Mouse (Mus musculus) midbrain, postnatal 0 days (tissue): ENCODE measurements around the gene Galnt16. TPM values are rescaled to one million over a fixed set of nuclear protein-coding genes. Genes with fewer than 3 reads are reported as not detected.
A peak's percentile ranks its signal among the peaks of the same experiment; 100 is the strongest.

ENCODE experiments used
- ATAC-seq: fragments of 200-750 bp; cut with Nextera tagmentation; 2 replicates; pipeline ENCODE4 v1.8.0; 2017; ENCODE audit warnings: moderate number of reproducible peaks, mild to moderate bottlenecking, moderate TSS enrichment, moderate library complexity; ENCODE audit not compliant: low FRiP score
- DNase-seq: peaks from one replicate; pipeline ENCODE4 v3.0.0-alpha.2; 2015; ENCODE audit warnings: low spot score
- H3K27ac ChIP-seq: fragments of 300-500 bp; sonication (generic); 2 replicates; pipeline ENCODE4 v1.5.1; 2014; ENCODE audit warnings: low read depth, mild to moderate bottlenecking, low read length, mixed read lengths
- H3K27me3 ChIP-seq: fragments of 300-500 bp; sonication (generic); 2 replicates; pipeline ENCODE4 v1.6.1; 2014; ENCODE audit warnings: low read length, control low read depth, mixed read lengths; ENCODE audit not compliant: insufficient read depth
- H3K36me3 ChIP-seq: fragments of 300-500 bp; sonication (generic); 2 replicates; pipeline ENCODE4 v1.6.1; 2014; ENCODE audit warnings: low read length, control low read depth, mixed read lengths; ENCODE audit not compliant: insufficient read depth
- H3K4me1 ChIP-seq: fragments of 300-500 bp; sonication (generic); 2 replicates; pipeline ENCODE4 v1.6.1; 2014; ENCODE audit warnings: mild to moderate bottlenecking, control low read depth, antibody characterized with exemption, low read length, mixed read lengths; ENCODE audit not compliant: insufficient read depth
- H3K4me2 ChIP-seq: fragments of 300-500 bp; sonication (generic); 2 replicates; pipeline ENCODE4 v1.6.1; 2014; ENCODE audit warnings: low read depth, mild to moderate bottlenecking, low read length, mixed read lengths; ENCODE audit not compliant: poor library complexity, severe bottlenecking
- H3K4me3 ChIP-seq: fragments of 300-500 bp; sonication (generic); 2 replicates; pipeline ENCODE4 v1.5.1; 2014; ENCODE audit warnings: low read depth, mild to moderate bottlenecking, low read length, moderate library complexity
- H3K9ac ChIP-seq: fragments of 300-500 bp; sonication (generic); replicated peaks from 2 replicates; pipeline ENCODE4 v1.6.1; 2014; ENCODE audit warnings: mild to moderate bottlenecking, low read length, moderate library complexity, mixed read lengths; ENCODE audit not compliant: poor library complexity, severe bottlenecking
- H3K9me3 ChIP-seq: fragments of 300-500 bp; sonication (generic); 2 replicates; pipeline ENCODE4 v1.6.1; 2016; ENCODE audit warnings: low read length, control low read depth
- CTCF ChIP-seq: IDR thresholded peaks from 2 replicates; pipeline ENCODE4 v1.5.1; 2016; ENCODE audit warnings: antibody characterized with exemption, mild to moderate bottlenecking
- WGBS: fragments of 180-500 bp; shearing (Covaris S2); extraction: QIAGEN DNeasy Blood & Tissue Kit; methylation state at CpG from one replicate; pipeline ENCODE4 v1.1.7; 2014; 5-methylcytosine and 5-hydroxymethylcytosine counted together
- polyA plus RNA-seq: library from polyadenylated mRNA; unstranded; fragments of >200 nt; fragmentation: Nextera tagmentation; extraction: Ambion mirVana; gene quantifications from 2 replicates; pipeline ENCODE4 v1.2.1, GENCODE M21; 2015
- total RNA-seq: library from RNA; depleted of rRNA; stranded (reverse); fragments of >200 nt; gene quantifications from 2 replicates; pipeline ENCODE4 v1.2.3, GENCODE M21; 2014

Galnt16 gene
- total and polyA plus RNA-seq, 2 experiments from 2014 or later = 41.1 to 83.0 TPM

DNA sequence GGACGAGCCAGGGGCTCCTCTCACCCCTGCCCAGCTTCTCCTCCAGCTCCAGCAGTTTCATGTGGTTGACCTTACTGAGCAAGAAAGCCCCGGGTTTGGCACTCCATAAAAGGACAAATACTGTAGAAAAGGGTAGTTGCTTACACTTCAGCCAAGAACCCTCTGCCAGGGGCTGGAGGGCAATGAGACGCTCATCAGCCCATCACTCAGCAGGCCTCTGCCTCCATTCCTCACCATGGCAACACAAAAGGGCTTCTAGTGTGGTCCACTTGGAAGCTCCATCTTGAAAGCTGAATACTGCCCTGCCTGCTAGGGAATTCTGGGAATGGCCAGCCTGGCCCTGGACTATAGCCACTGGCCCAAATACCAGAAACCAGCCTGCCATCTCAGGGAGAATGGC lies 49.3 kb downstream of the Galnt16 start:
- Histone ChIP-seq H3K4me1 (peaks cover 4% of the 10 kb centered on the region; the same call in 1 of the 2 replicates), H3K36me3 (no peaks in the 10 kb centered on the region), H3K4me3 (no peak overlapping the region), H3K27me3 (no peaks in the 10 kb centered on the region), H3K27ac (peak overlapping the region; percentile 38; the same call in 1 of the 2 replicates), H3K9me3 (no peaks in the 10 kb centered on the region), H3K9ac (no peak overlapping the region), H3K4me2 (no peak overlapping the region)
- 42% methylated on average over 3 of the region's 3 CpGs for WGBS
- DNase-seq = peak; percentile 88
- TF ChIP-seq CTCF = no peak
- peak; percentile 69 for ATAC-seq

DNA sequence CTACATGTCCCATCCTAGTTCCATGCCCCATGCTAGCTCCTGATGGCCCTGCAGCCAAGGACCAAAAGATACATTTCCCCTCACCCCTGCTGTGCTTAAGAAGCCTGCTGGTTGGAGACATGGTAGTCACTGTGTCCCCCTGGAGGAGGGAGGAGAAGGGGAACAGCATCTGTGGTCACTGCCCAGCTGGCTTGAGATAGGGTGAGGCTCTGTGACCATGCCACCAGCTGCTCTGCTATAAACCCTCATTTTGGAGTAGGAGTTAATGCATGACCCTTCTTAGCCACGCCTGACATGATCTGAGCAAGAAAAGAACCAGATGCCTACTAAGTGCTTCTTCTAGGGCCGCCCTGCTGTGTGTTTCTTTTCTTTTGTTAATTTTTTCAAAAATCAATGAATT lies 51.5 kb downstream of the Galnt16 start:
- 89% methylated on average over 2 of the region's 2 CpGs for WGBS
- Histone ChIP-seq H3K4me2 (no peak overlapping the region), H3K9ac (no peak overlapping the region), H3K36me3 (no peaks in the 10 kb centered on the region), H3K4me1 (peaks cover 7% of the 10 kb centered on the region; the same call in 1 of the 2 replicates), H3K9me3 (no peaks in the 10 kb centered on the region), H3K4me3 (no peak overlapping the region), H3K27me3 (no peaks in the 10 kb centered on the region), H3K27ac (no peak overlapping the region)
- no peak for TF ChIP-seq CTCF
- ATAC-seq (no peak), DNase-seq (no peak)

DNA sequence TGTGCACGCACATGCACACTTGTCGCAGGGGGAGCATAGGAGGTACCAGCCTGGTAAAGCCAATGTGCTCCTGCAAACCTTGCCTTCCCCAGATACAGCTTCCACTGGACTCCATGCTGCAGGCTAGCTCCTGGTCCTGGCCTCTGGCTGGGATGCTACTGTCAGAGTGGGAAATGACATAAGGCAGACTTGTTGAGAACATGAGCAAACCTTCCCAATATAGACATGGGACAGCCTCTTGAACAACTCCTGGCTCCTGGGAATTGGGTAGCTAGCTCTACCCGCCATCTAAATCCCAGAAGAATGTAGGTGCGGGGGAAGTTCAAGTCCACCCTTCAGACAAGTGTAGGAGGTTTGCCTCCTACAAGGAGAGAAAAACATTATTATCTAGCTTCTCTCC lies 56.2 kb downstream of the Galnt16 start:
- no peak for ATAC-seq
- Histone ChIP-seq H3K9ac (no peak overlapping the region), H3K4me1 (0 out of 2 replicates have a peak, but pooled peaks cover 4% of the 10 kb centered on the region), H3K4me2 (no peak overlapping the region), H3K4me3 (no peak overlapping the region), H3K27me3 (no peaks in the 10 kb centered on the region), H3K27ac (peak overlapping the region; percentile 21), H3K9me3 (no peaks in the 10 kb centered on the region), H3K36me3 (no peaks in the 10 kb centered on the region; the same call in 1 of the 2 replicates)
- WGBS = 81% methylated on average over 4 of the region's 4 CpGs
- no peak for TF ChIP-seq CTCF
- no peak for DNase-seq

DNA sequence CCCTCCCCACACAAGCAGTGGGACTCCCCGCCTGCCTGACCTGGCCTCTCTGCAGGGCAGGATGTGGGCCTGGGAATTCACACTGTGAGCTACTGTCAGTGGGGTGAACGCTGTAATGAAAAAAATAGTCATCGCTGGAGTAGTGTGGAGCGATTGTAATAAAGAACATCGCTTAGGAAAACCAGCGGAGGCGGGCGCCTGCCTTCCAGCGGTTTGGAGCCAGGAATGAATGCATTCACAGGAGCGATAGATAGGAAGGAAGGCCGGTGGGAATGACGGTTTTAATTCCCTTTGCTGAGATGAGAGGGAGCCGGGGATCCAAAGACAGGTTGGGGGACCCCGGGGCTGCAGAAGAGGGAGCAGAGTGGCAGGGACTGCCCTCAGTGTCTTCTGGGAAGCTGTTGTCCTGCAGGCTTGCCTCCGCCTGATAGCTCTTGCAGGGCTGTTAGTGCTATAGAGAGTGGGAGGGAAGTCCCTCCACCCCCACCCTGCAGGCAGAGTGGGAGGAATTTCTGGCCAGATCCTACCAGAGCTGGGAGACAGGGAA lies 56.8 kb downstream of the Galnt16 start:
- WGBS = 23% methylated on average over 15 of the region's 15 CpGs
- no peaks in the 10 kb centered on the region for H3K27me3 ChIP-seq
- peak overlapping the region; percentile 15 for H3K4me2 ChIP-seq
- no peaks in the 10 kb centered on the region for H3K9me3 ChIP-seq
- peak overlapping the region; percentile 37; the same call in 1 of the 2 replicates for H3K9ac ChIP-seq
- peaks cover 2% of the 10 kb centered on the region; the same call in 1 of the 2 replicates for H3K36me3 ChIP-seq
- H3K4me3 ChIP-seq = no peak overlapping the region
- ATAC-seq = peak; percentile 75; the same call in 1 of the 2 replicates
- peak; percentile 57 for DNase-seq
- TF ChIP-seq CTCF = no peak
- H3K4me1 ChIP-seq = 0 out of 2 replicates have a peak, but pooled peaks cover 4% of the 10 kb centered on the region
- peak overlapping the region; percentile 21 for H3K27ac ChIP-seq

DNA sequence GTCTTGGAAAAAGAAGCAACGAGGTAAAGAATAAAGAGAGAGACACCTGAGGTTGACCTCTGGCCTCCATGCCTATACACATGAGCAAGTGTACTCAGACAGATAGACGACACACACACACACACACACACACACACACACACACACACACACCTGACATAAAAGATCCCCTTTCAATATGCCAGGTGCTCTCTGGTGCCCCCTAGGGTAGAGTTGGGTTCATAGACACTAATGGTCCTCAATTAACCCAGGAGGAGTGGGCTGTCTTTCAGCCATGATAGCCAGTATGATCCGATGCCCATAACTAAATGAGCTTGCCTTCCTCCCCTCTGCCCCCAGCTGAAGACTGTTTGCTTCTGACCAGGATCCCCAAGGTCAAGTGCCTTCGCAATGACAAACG lies 59.0 kb downstream of the Galnt16 start:
- no peak overlapping the region for H3K9ac ChIP-seq
- 0 out of 2 replicates have a peak, but pooled peaks cover 4% of the 10 kb centered on the region for H3K4me1 ChIP-seq
- H3K27ac ChIP-seq = no peak overlapping the region
- no peak overlapping the region for H3K4me2 ChIP-seq
- TF ChIP-seq CTCF = peak; percentile 75
- ATAC-seq (no peak), DNase-seq (peak; percentile 36)
- H3K27me3 ChIP-seq = no peaks in the 10 kb centered on the region
- no peaks in the 10 kb centered on the region for H3K9me3 ChIP-seq
- no peak overlapping the region for H3K4me3 ChIP-seq
- WGBS = 81% methylated on average over 5 of the region's 5 CpGs
- H3K36me3 ChIP-seq = peaks cover 8% of the 10 kb centered on the region

DNA sequence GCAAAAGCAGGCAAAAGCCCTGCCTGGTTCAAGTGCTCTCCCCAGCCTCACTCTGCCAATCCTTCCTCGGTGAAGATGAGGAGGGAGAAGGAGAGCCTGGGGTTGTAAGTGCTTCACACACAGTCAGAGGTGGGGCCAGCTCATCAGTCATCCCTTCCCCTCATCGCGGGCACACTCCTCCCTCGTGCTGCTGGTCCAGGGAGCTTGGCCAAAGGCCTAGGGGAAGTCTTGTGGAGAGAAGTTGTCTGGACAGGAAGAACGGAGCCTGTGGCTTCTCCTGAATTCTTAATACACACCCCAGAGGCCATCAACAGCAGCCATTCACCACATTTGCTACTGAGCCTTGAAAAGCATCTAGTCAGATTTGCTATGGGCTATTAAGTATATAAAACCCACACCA lies 63.3 kb downstream of the Galnt16 start:
- peaks cover 11% of the 10 kb centered on the region for H3K36me3 ChIP-seq
- no peak for ATAC-seq
- no peak for DNase-seq
- H3K27ac ChIP-seq = no peak overlapping the region
- 78% methylated on average over 5 of the region's 5 CpGs for WGBS
- H3K4me3 ChIP-seq = no peak overlapping the region
- H3K4me2 ChIP-seq = no peak overlapping the region
- H3K4me1 ChIP-seq = no peaks in the 10 kb centered on the region
- TF ChIP-seq CTCF = no peak
- no peaks in the 10 kb centered on the region for H3K27me3 ChIP-seq
- H3K9ac ChIP-seq = no peak overlapping the region
- H3K9me3 ChIP-seq = no peaks in the 10 kb centered on the region
